Mouse (Mus musculus) MEL (cell line): ENCODE data around the gene Spaca7. TPM values are rescaled to one million over a fixed set of nuclear protein-coding genes. Genes with fewer than 3 reads are reported as not detected.

Experiments
- DNase-seq: peaks from one replicate; pipeline ENCODE4 v3.0.0; 2011; ENCODE audit warnings: low read depth, low spot score
- H3K27ac ChIP-seq: 2 replicates; pipeline ENCODE4 v1.5.1; 2012; ENCODE audit warnings: low read depth, mild to moderate bottlenecking, control low read depth, low read length, moderate library complexity; ENCODE audit not compliant: control insufficient read depth
- H3K27me3 ChIP-seq, 2 experiments: fragments of 150-350 bp in 1 of 2; sonication (generic) in 1 of 2; 2 replicates each; pipeline ENCODE4 v1.6.1; 2012; ENCODE audit warnings: low read length in 2 of 2, mild to moderate bottlenecking in 2 of 2, improper control_type of control experiment in 1 of 2, moderate library complexity in 1 of 2; ENCODE audit not compliant: insufficient read depth in 2 of 2, control insufficient read depth in 1 of 2
- H3K36me3 ChIP-seq, 2 experiments: 2 replicates each; pipeline ENCODE4 v1.6.1; 2012 to 2014; ENCODE audit warnings: low read length in 2 of 2, improper control_type of control experiment in 1 of 2, inconsistent platforms in 1 of 2, mild to moderate bottlenecking in 1 of 2; ENCODE audit not compliant: insufficient read depth in 2 of 2, control insufficient read depth in 1 of 2
- H3K4me1 ChIP-seq, 2 experiments: fragments of 150-350 bp in 1 of 2; sonication (generic) in 1 of 2; 2 replicates each; pipeline ENCODE4 v1.6.1; 2012; ENCODE audit warnings: low read length in 2 of 2, improper control_type of control experiment in 1 of 2, mild to moderate bottlenecking in 1 of 2; ENCODE audit not compliant: insufficient read depth in 2 of 2, control insufficient read depth in 1 of 2
- H3K4me3 ChIP-seq, 2 experiments: fragments of 150-350 bp in 1 of 2; sonication (generic) in 1 of 2; 2 replicates each; pipeline ENCODE4 v1.5.1; 2012; ENCODE audit warnings: low read depth in 2 of 2, low read length in 2 of 2, mild to moderate bottlenecking in 2 of 2, moderate library complexity in 2 of 2, control low read depth in 1 of 2, improper control_type of control experiment in 1 of 2; ENCODE audit not compliant: control insufficient read depth in 1 of 2, insufficient read depth in 1 of 2
- H3K79me2 ChIP-seq: 2 replicates; pipeline ENCODE4 v1.6.1; 2012; ENCODE audit warnings: mild to moderate bottlenecking, low read length, moderate library complexity; ENCODE audit not compliant: control insufficient read depth, poor library complexity, insufficient read depth
- H3K9ac ChIP-seq: 2 replicates; pipeline ENCODE4 v1.6.1; 2012; ENCODE audit warnings: low read depth, mild to moderate bottlenecking, control low read depth, low read length, moderate library complexity; ENCODE audit not compliant: control insufficient read depth, poor library complexity, severe bottlenecking
- H3K9me3 ChIP-seq: fragments of 150-350 bp; sonication (generic); replicated peaks from 2 replicates; pipeline ENCODE4 v1.6.1; 2012; ENCODE audit warnings: mild to moderate bottlenecking, low read length, improper control_type of control experiment, moderate library complexity; ENCODE audit not compliant: insufficient read depth
- CHD1 ChIP-seq: IDR thresholded peaks from 2 replicates; pipeline ENCODE4 v1.6.1; 2012; ENCODE audit warnings: low read depth, mild to moderate bottlenecking, inconsistent platforms, low read length, improper control_type of control experiment
- CHD2 ChIP-seq: IDR thresholded peaks from 2 replicates; pipeline ENCODE4 v1.6.1; 2011; ENCODE audit warnings: low read length, improper control_type of control experiment
- CTCF ChIP-seq, 3 experiments: IDR thresholded peaks in 2 of 3; conservative IDR thresholded peaks in 1 of 3; 2 replicates each; pipeline ENCODE4 v1.5.1; 2011 to 2012; ENCODE audit warnings: low read length in 3 of 3, low read depth in 2 of 3, mild to moderate bottlenecking in 2 of 3, improper control_type of control experiment in 1 of 3, inconsistent platforms in 1 of 3, mixed read lengths in 1 of 3, moderate library complexity in 1 of 3; ENCODE audit not compliant: control insufficient read depth in 1 of 3, insufficient read depth in 1 of 3, poor library complexity in 1 of 3, severe bottlenecking in 1 of 3
- EP300 ChIP-seq, 2 experiments: IDR thresholded peaks; 2 replicates each; pipeline ENCODE4 v1.6.1; 2011; ENCODE audit warnings: improper control_type of control experiment in 2 of 2, low read length in 2 of 2, low read depth in 1 of 2, mild to moderate bottlenecking in 1 of 2
- ETS1 ChIP-seq: IDR thresholded peaks from 2 replicates; pipeline ENCODE4 v1.6.1; 2012; ENCODE audit warnings: low read depth, mild to moderate bottlenecking, inconsistent platforms, low read length, improper control_type of control experiment, moderate library complexity
- GABPA ChIP-seq: IDR thresholded peaks from 2 replicates; pipeline ENCODE4 v1.6.1; 2012; ENCODE audit warnings: low read depth, mild to moderate bottlenecking, inconsistent platforms, low read length, improper control_type of control experiment, moderate library complexity
- GATA1 ChIP-seq: IDR thresholded peaks from 2 replicates; pipeline ENCODE4 v1.6.1; 2011; ENCODE audit warnings: low read depth, low read length, improper control_type of control experiment
- HCFC1 ChIP-seq: IDR thresholded peaks from 2 replicates; pipeline ENCODE4 v1.6.1; 2012; ENCODE audit warnings: low read depth, mild to moderate bottlenecking, inconsistent platforms, low read length, improper control_type of control experiment, moderate library complexity
- KAT2A ChIP-seq: conservative IDR thresholded peaks from 2 replicates; pipeline ENCODE4 v1.6.1; 2012; ENCODE audit warnings: low read depth, low read length, improper control_type of control experiment, inconsistent platforms
- MAX ChIP-seq: IDR thresholded peaks from 2 replicates; pipeline ENCODE4 v1.6.1; 2011; ENCODE audit warnings: low read length, improper control_type of control experiment
- MEF2A ChIP-seq: IDR thresholded peaks from 2 replicates; pipeline ENCODE4 v1.6.1; 2014; ENCODE audit warnings: low read depth, mild to moderate bottlenecking, inconsistent platforms, low read length, improper control_type of control experiment; ENCODE audit not compliant: poor library complexity, insufficient replicate concordance, severe bottlenecking; ENCODE audit errors: extremely low read depth
- MYC ChIP-seq: IDR thresholded peaks from 2 replicates; pipeline ENCODE4 v1.6.1; 2011; ENCODE audit warnings: low read depth, mild to moderate bottlenecking, low read length, improper control_type of control experiment, moderate library complexity
- NRF1 ChIP-seq: IDR thresholded peaks from 2 replicates; pipeline ENCODE4 v1.6.1; 2014; ENCODE audit warnings: low read depth, mild to moderate bottlenecking, inconsistent platforms, low read length, improper control_type of control experiment, moderate library complexity; ENCODE audit not compliant: poor library complexity, insufficient read depth, severe bottlenecking
- POLR2A ChIP-seq, 2 experiments: IDR thresholded peaks; 2 replicates each; pipeline ENCODE4 v1.6.1; 2011 to 2012; ENCODE audit warnings: low read length in 2 of 2, mild to moderate bottlenecking in 2 of 2, control low read depth in 1 of 2, improper control_type of control experiment in 1 of 2, low read depth in 1 of 2, moderate library complexity in 1 of 2; ENCODE audit not compliant: control insufficient read depth in 1 of 2, insufficient read depth in 1 of 2, poor library complexity in 1 of 2
- RAD21 ChIP-seq: IDR thresholded peaks from 2 replicates; pipeline ENCODE4 v1.6.1; 2011; ENCODE audit warnings: mild to moderate bottlenecking, low read depth, low read length, improper control_type of control experiment
- SIN3A ChIP-seq: IDR thresholded peaks from 2 replicates; pipeline ENCODE4 v1.6.1; 2012; ENCODE audit warnings: low read length, improper control_type of control experiment, inconsistent platforms
- SMC3 ChIP-seq: IDR thresholded peaks from 2 replicates; pipeline ENCODE4 v1.6.1; 2011; ENCODE audit warnings: low read depth, low read length, improper control_type of control experiment
- TAL1 ChIP-seq: IDR thresholded peaks from 2 replicates; pipeline ENCODE4 v1.6.1; 2012; ENCODE audit warnings: mild to moderate bottlenecking, inconsistent platforms, low read length, moderate library complexity, mixed read lengths
- TBP ChIP-seq: IDR thresholded peaks from 2 replicates; pipeline ENCODE4 v1.8.0; 2011; ENCODE audit warnings: low read depth, low read length, improper control_type of control experiment
- USF1 ChIP-seq: IDR thresholded peaks from 2 replicates; pipeline ENCODE4 v1.6.1; 2014; ENCODE audit warnings: low read depth, mild to moderate bottlenecking, inconsistent platforms, low read length, improper control_type of control experiment, moderate library complexity
- USF2 ChIP-seq, 2 experiments: IDR thresholded peaks; 2 replicates each; pipeline ENCODE4 v1.6.1; 2011 to 2012; ENCODE audit warnings: improper control_type of control experiment in 2 of 2, low read length in 2 of 2, borderline replicate concordance in 1 of 2, inconsistent platforms in 1 of 2, low read depth in 1 of 2, mild to moderate bottlenecking in 1 of 2; ENCODE audit not compliant: insufficient read depth in 1 of 2
- ZC3H11A ChIP-seq: IDR thresholded peaks from 2 replicates; pipeline ENCODE4 v1.6.1; 2012; ENCODE audit warnings: low read depth, mild to moderate bottlenecking, inconsistent platforms, low read length, improper control_type of control experiment
- ZMIZ1 ChIP-seq: IDR thresholded peaks from 2 replicates; pipeline ENCODE4 v1.6.1; 2012; ENCODE audit warnings: low read depth, mild to moderate bottlenecking, inconsistent platforms, low read length, improper control_type of control experiment, moderate library complexity
- ZNF384 ChIP-seq: IDR thresholded peaks from 2 replicates; pipeline ENCODE4 v1.6.1; 2012; ENCODE audit warnings: low read depth, mild to moderate bottlenecking, inconsistent platforms, low read length, improper control_type of control experiment
- polyA plus RNA-seq, 2 experiments: library from polyadenylated mRNA; stranded (reverse) in 1 of 2; unstranded in 1 of 2; fragments of >175 nt in 1 of 2; fragments of >200 nt in 1 of 2; gene quantifications; 2 replicates each; pipeline versions ENCODE4 v1.2.1 to v1.2.4; 2012; ENCODE audit warnings: low replicate concordance in 2 of 2, low read depth in 1 of 2; ENCODE audit not compliant: insufficient read length in 2 of 2, insufficient read depth in 1 of 2, missing spikeins in 1 of 2
- total RNA-seq: library from RNA; depleted of rRNA; stranded (reverse); fragments of 300-350 nt; gene quantifications from 2 replicates; pipeline ENCODE4 v1.2.3, GENCODE M21; 2012

Gene Spaca7
- total and polyA plus RNA-seq, 3 experiments, result not detected

DNA sequence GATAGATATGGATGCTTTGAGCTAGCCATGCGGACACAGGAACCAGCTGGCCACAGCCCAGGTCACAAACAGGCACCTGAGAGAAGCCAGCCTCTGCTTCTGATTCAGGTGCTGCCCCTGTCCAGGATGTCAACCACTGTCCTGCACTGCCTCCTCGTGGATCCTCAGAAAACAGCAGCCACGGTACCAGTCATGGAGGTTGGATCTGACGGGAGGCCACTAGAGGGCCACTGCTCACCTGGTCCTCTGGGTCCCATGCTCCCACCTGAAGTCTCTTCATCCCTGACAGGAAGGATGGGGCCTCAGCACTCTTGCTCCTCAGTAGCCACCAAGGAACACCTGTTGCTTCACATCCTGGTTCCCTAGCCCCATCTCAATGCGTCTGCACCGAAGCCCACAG lies 34.4 kb downstream of the Spaca7 start:
- Histone ChIP-seq H3K36me3 (no peaks in the 10 kb centered on the region), H3K9me3 (no peaks in the 10 kb centered on the region), H3K4me3 (no peak overlapping the region), H3K79me2 (no peaks in the 10 kb centered on the region)
- DNase-seq, result peak; percentile 65
- no peak for TF ChIP-seq MAX
- peak in 2 of 3 experiments; percentile 86 to 94 for TF ChIP-seq CTCF (IDR thresholded peaks at IDR 0.05 in 2 of 3, conservative IDR thresholded peaks at IDR 0.05 in 1 of 3; ENCODE audit: control insufficient read depth in 1 of 3, insufficient read depth in 1 of 3, low read depth in 2 of 3, low read length in 3 of 3, poor library complexity in 1 of 3, severe bottlenecking in 1 of 3)
- no peak for TF ChIP-seq USF2 (IDR thresholded peaks at IDR 0.05; ENCODE audit: borderline replicate concordance in 1 of 2, insufficient read depth in 1 of 2, low read depth in 1 of 2, low read length in 2 of 2)
- TF ChIP-seq MEF2A, result no peak
- TF ChIP-seq GATA1, result no peak
- TF ChIP-seq ZMIZ1, result no peak
- TF ChIP-seq CHD2, result no peak
- no peak for TF ChIP-seq MYC
- TF ChIP-seq TAL1, result no peak
- TF ChIP-seq CHD1, result no peak
- no peak for TF ChIP-seq ETS1
- no peak for TF ChIP-seq KAT2A
- peak; percentile 87 for TF ChIP-seq SMC3
- TF ChIP-seq HCFC1, result no peak
- TF ChIP-seq TBP, result no peak
- no peak for TF ChIP-seq NRF1
- peak; percentile 86 for TF ChIP-seq RAD21
- TF ChIP-seq EP300 (IDR thresholded peaks at IDR 0.05; ENCODE audit: low read depth in 1 of 2, low read length in 2 of 2), result no peak
- peak; percentile 73 for TF ChIP-seq ZC3H11A
- TF ChIP-seq, all 39 proteins: peak for 4
- Histone ChIP-seq H3K27ac (no peak overlapping the region), H3K9ac (no peak overlapping the region), H3K4me1 (no peaks in the 10 kb centered on the region), H3K27me3 (no peaks in the 10 kb centered on the region)

DNA sequence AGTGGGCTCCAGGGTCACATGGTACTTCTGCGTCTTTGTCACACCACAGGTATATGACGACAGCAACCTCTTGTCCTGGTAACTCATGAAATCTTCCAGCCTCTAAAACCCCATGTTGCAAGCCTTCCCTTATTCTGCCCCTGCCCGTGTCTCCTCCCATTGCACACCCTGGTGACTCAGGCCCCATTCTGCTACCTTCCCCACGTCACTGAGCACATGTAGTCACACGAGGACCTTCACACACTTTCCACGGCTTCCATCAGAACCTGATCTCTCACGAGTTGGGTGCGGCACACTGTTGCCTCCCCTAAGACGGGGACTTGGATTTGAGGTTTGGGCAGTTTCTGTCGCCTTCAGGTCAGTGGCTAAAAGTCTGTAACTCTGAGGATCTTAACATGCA lies 36.0 kb downstream of the Spaca7 start:
- Histone ChIP-seq H3K4me1 (no peaks in the 10 kb centered on the region), H3K27me3 (no peaks in the 10 kb centered on the region), H3K9me3 (no peaks in the 10 kb centered on the region), H3K79me2 (no peaks in the 10 kb centered on the region), H3K9ac (no peak overlapping the region), H3K36me3 (no peaks in the 10 kb centered on the region), H3K4me3 (no peak overlapping the region), H3K27ac (no peak overlapping the region)
- no peak for DNase-seq
- TF ChIP-seq CHD1, result no peak
- no peak for TF ChIP-seq POLR2A (IDR thresholded peaks at IDR 0.05; ENCODE audit: control insufficient read depth in 1 of 2, insufficient read depth in 1 of 2, low read depth in 1 of 2, low read length in 2 of 2, poor library complexity in 1 of 2)
- no peak for TF ChIP-seq EP300 (IDR thresholded peaks at IDR 0.05; ENCODE audit: low read depth in 1 of 2, low read length in 2 of 2)
- no peak for TF ChIP-seq ZNF384
- TF ChIP-seq USF1, result no peak
- no peak for TF ChIP-seq SIN3A
- TF ChIP-seq GABPA, result no peak
- no peak for TF ChIP-seq RAD21
- TF ChIP-seq NRF1, result no peak
